Mouse (Mus musculus) lung, adult 2 months (tissue): ENCODE results near the gene Smim6.

ENCODE experiments used
- CTCF ChIP-seq: fragments of 200-500 bp; IDR thresholded peaks from 2 replicates; pipeline ENCODE4 v1.5.1; 2011; ENCODE audit warnings: mild to moderate bottlenecking, low read length, control low read depth; ENCODE audit not compliant: insufficient read depth
- POLR2A ChIP-seq: fragments of 200-500 bp; IDR thresholded peaks from 2 replicates; pipeline ENCODE4 v1.6.1; 2011; ENCODE audit warnings: low read depth, mild to moderate bottlenecking, control low read depth, low read length, borderline replicate concordance; ENCODE audit errors: extremely low read depth

DNA sequence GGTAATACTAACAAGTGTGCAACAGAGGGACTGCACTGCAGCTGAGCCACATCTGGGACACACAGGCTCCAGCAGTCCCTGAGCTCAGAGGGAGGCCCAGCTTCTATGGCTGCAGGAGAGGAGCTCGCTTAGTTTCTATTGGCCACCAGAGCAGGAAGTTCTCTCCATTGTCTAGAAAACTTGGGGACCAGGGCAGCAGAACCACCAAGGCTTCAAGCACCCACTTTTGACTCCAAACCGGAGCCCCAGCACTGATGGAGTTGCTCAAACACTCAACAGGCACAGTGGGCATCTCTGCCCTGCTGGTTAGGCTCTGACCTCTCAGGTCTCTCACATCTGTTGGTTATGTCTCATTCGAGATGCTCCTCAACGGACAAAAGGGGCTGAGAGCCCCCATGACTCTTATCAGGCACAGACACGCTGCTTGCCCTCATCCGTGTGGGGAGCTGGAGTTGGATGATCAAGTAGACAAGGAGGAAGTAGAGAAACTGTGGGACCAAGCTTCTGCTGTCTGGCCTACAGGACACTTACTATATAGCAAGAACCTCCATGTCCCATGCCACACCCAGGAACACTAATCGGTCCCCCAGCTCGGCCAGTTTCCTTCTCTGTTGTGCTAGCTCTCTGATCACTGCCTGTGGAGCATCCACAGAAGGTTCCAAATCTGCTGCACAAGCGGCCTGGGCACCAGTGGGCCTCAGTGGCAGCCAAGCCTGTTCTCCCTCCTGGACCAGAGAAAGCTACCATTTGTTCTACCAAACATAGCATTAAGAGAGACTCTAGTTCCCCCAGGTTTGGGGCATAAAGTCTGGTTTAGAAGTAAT is 10.3 kb upstream of the Smim6 start:
- TF ChIP-seq POLR2A (no peak), CTCF (no peak)
